Mouse (Mus musculus) midbrain, embryonic 14.5 days (tissue): ENCODE data around the gene 4930544D05Rik. TPM values are rescaled to one million over a fixed set of nuclear protein-coding genes. Genes with fewer than 3 reads are reported as not detected.

Experiments
- ATAC-seq: fragments of 200-750 bp; cut with Nextera tagmentation; 2 replicates; pipeline ENCODE4 v1.8.0; 2017; ENCODE audit warnings: moderate number of reproducible peaks, moderate library complexity; ENCODE audit not compliant: low FRiP score, low TSS enrichment
- DNase-seq: peaks from one replicate; pipeline ENCODE4 v3.0.0-alpha.2; 2015
- H3K27ac ChIP-seq: fragments of 300-500 bp; sonication (generic); replicated peaks from 2 replicates; pipeline ENCODE4 v1.5.1; 2014; ENCODE audit warnings: mild to moderate bottlenecking, low read depth, low read length, moderate library complexity
- H3K27me3 ChIP-seq: fragments of 300-500 bp; sonication (generic); 2 replicates; pipeline ENCODE4 v1.6.1; 2014; ENCODE audit warnings: low read length, control low read depth, mixed read lengths; ENCODE audit not compliant: control insufficient read depth, insufficient read depth
- H3K36me3 ChIP-seq: fragments of 300-500 bp; sonication (generic); 2 replicates; pipeline ENCODE4 v1.6.1; 2014; ENCODE audit warnings: low read length, control low read depth; ENCODE audit not compliant: control insufficient read depth, insufficient read depth
- H3K4me1 ChIP-seq: fragments of 300-500 bp; sonication (generic); 2 replicates; pipeline ENCODE4 v1.6.1; 2014; ENCODE audit warnings: mild to moderate bottlenecking, antibody characterized with exemption, low read length, control low read depth; ENCODE audit not compliant: control insufficient read depth, insufficient read depth
- H3K4me2 ChIP-seq: fragments of 300-500 bp; sonication (generic); 2 replicates; pipeline ENCODE4 v1.6.1; 2014; ENCODE audit warnings: mild to moderate bottlenecking, low read length, moderate library complexity
- H3K4me3 ChIP-seq: fragments of 300-500 bp; sonication (generic); replicated peaks from 2 replicates; pipeline ENCODE4 v1.5.1; 2014; ENCODE audit warnings: low read depth, low read length
- H3K9ac ChIP-seq: fragments of 300-500 bp; sonication (generic); replicated peaks from 2 replicates; pipeline ENCODE4 v1.6.1; 2014; ENCODE audit warnings: mild to moderate bottlenecking, low read length, moderate library complexity
- H3K9me3 ChIP-seq: fragments of 300-500 bp; sonication (generic); 2 replicates; pipeline ENCODE4 v1.6.1; 2016; ENCODE audit warnings: low read length, control low read depth, mixed read lengths; ENCODE audit not compliant: control insufficient read depth
- WGBS: fragments of 180-500 bp; shearing (Covaris S2); extraction: QIAGEN DNeasy Blood & Tissue Kit; methylation state at CpG from one replicate; pipeline ENCODE4 v1.1.7; 2014; 5-methylcytosine and 5-hydroxymethylcytosine counted together
- polyA plus RNA-seq: library from polyadenylated mRNA; unstranded; fragments of >200 nt; fragmentation: Nextera tagmentation; extraction: Ambion mirVana; gene quantifications from 2 replicates; pipeline ENCODE4 v1.2.1, GENCODE M21; 2014

Gene 4930544D05Rik
- polyA plus RNA-seq, 1 experiment from 2014 or later, result not detected

DNA sequence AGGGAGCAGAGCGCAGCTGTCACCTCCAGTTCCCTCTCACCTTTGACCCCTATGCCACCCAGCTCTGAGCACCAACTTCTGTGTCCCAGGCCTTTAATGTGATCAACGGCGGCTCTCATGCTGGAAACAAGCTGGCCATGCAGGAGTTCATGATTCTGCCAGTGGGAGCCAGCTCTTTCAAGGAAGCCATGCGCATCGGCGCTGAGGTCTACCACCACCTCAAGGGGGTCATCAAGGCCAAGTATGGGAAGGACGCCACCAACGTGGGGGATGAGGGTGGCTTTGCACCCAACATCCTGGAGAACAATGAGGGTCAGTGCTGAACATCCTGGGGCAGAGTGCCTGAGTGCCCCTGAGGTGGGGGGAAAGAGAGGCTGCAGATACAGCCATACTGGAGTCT lies 44.9 kb downstream of the 4930544D05Rik start:
- Histone ChIP-seq H3K27ac (no peak overlapping the region), H3K4me1 (peaks cover 9% of the 10 kb centered on the region), H3K9ac (no peak overlapping the region), H3K9me3 (no peaks in the 10 kb centered on the region), H3K27me3 (no peaks in the 10 kb centered on the region), H3K36me3 (peaks cover 43% of the 10 kb centered on the region), H3K4me2 (no peak overlapping the region), H3K4me3 (no peak overlapping the region)
- no peak for DNase-seq
- WGBS, result 92% methylated on average over 8 of the region's 8 CpGs
- ATAC-seq, result no peak

DNA sequence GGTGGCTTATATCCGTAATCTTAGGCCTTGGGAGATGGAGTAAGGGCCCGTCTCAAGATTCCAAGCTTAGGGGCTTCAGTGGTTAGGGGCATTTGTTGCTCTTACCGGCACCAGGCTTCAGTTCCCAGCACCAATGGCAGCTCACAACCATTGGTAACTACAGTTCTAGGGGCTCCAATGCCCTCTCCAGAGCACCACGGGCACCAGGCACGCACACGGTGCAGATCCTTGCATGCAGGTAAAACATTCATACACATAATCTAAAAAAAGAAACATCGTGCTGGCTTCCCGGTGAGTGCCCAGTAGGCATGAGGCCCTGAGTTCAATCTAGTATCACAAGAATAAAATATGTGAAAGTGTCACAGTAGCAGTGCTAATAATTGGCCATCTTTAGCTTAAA lies 47.5 kb downstream of the 4930544D05Rik start:
- WGBS, result 89% methylated on average over 8 of the region's 8 CpGs
- DNase-seq (no peak), ATAC-seq (no peak)
- Histone ChIP-seq H3K9ac (no peak overlapping the region), H3K36me3 (peaks cover 48% of the 10 kb centered on the region), H3K4me1 (peaks cover 5% of the 10 kb centered on the region), H3K4me3 (no peak overlapping the region), H3K9me3 (no peaks in the 10 kb centered on the region), H3K27me3 (no peaks in the 10 kb centered on the region), H3K4me2 (no peak overlapping the region), H3K27ac (no peak overlapping the region)

- WGBS, result 95% methylated on average over 6 of the region's 6 CpGs
- no peaks in the 10 kb centered on the region for H3K9me3 ChIP-seq
- H3K27me3 ChIP-seq, result no peaks in the 10 kb centered on the region
- H3K9ac ChIP-seq, result no peak overlapping the region
- DNase-seq, result no peak
- peaks cover 48% of the 10 kb centered on the region for H3K36me3 ChIP-seq
- no peak for ATAC-seq
- H3K4me3 ChIP-seq, result no peak overlapping the region
- H3K4me2 ChIP-seq, result no peak overlapping the region
- no peak overlapping the region for H3K27ac ChIP-seq
- peaks cover 6% of the 10 kb centered on the region for H3K4me1 ChIP-seq
These were observed 48.3 kb downstream of the 4930544D05Rik start for GRCm38 (mm10) chr11:70663957-70664356.

- WGBS, result 95% methylated on average over 9 of the region's 9 CpGs
- no peaks in the 10 kb centered on the region for H3K27me3 ChIP-seq
These were observed 49.1 kb downstream of the 4930544D05Rik start for GRCm38 (mm10) chr11:70664741-70665140.

More at GRCm38 (mm10) chr11:70664741-70665140, 49.1 kb downstream of the 4930544D05Rik start:
- no peak overlapping the region for H3K9ac ChIP-seq
- ATAC-seq (no peak), DNase-seq (no peak)
- no peak overlapping the region for H3K4me2 ChIP-seq
- peaks cover 48% of the 10 kb centered on the region for H3K36me3 ChIP-seq
- peaks cover 6% of the 10 kb centered on the region for H3K4me1 ChIP-seq
- H3K9me3 ChIP-seq, result no peaks in the 10 kb centered on the region
- no peak overlapping the region for H3K4me3 ChIP-seq
- no peak overlapping the region for H3K27ac ChIP-seq

Other genes with a start within 250 kb of the 4930544D05Rik start
- 28.2 and 34.0 TPM in 2 replicates for gene Pelp1, start 205.8 kb upstream of the 4930544D05Rik start, polyA plus RNA-seq
- 56.5 and 93.0 TPM in 2 replicates for gene Arrb2, start 183.2 kb upstream of the 4930544D05Rik start, polyA plus RNA-seq
- gene Med11, start 163.9 kb upstream of the 4930544D05Rik start, polyA plus RNA-seq, result 42.9 and 51.5 TPM in 2 replicates
- gene Zmynd15, start 156.4 kb upstream of the 4930544D05Rik start, polyA plus RNA-seq, result 0.24 and 0.61 TPM in 2 replicates
- 0.50 and 2.1 TPM in 2 replicates for gene Cxcl16, start 155.9 kb upstream of the 4930544D05Rik start, polyA plus RNA-seq
- gene Tm4sf5, start 110.6 kb upstream of the 4930544D05Rik start, polyA plus RNA-seq, result 4.7 and 5.3 TPM in 2 replicates
- not detected in 2 replicates for gene Vmo1, start 101.2 kb upstream of the 4930544D05Rik start, polyA plus RNA-seq
- 0.42 and 0.64 TPM in 2 replicates for gene Gltpd2, start 96.7 kb upstream of the 4930544D05Rik start, polyA plus RNA-seq
- 744 and 849 TPM in 2 replicates for gene Psmb6, start 90.5 kb upstream of the 4930544D05Rik start, polyA plus RNA-seq
- gene Gm40193, start 82.9 kb upstream of the 4930544D05Rik start, polyA plus RNA-seq, result not detected in 2 replicates
- gene Pld2, start 75.8 kb upstream of the 4930544D05Rik start, polyA plus RNA-seq, result 8.5 and 9.2 TPM in 2 replicates
- gene Mink1, start 53.0 kb upstream of the 4930544D05Rik start, polyA plus RNA-seq, result 18.5 and 20.4 TPM in 2 replicates
- not detected in 2 replicates for gene Chrne, start 3.4 kb downstream of the 4930544D05Rik start, polyA plus RNA-seq
- 0.37 and 0.38 TPM in 2 replicates for gene Gp1ba, start 23.3 kb downstream of the 4930544D05Rik start, polyA plus RNA-seq
- 95.9 and 104 TPM in 2 replicates for gene Rnf167, start 31.4 kb downstream of the 4930544D05Rik start, polyA plus RNA-seq
- 158 and 171 TPM in 2 replicates for gene Slc25a11, start 31.6 kb downstream of the 4930544D05Rik start, polyA plus RNA-seq
- gene Pfn1, start 38.8 kb downstream of the 4930544D05Rik start, polyA plus RNA-seq, result 661 and 672 TPM in 2 replicates
- gene Eno3, start 41.4 kb downstream of the 4930544D05Rik start, polyA plus RNA-seq, result 8.5 and 8.7 TPM in 2 replicates
- 101 and 132 TPM in 2 replicates for gene Spag7, start 53.6 kb downstream of the 4930544D05Rik start, polyA plus RNA-seq
- gene Camta2, start 72.3 kb downstream of the 4930544D05Rik start, polyA plus RNA-seq, result 19.4 and 21.0 TPM in 2 replicates
- gene Inca1, start 84.3 kb downstream of the 4930544D05Rik start, polyA plus RNA-seq, result 0.95 and 1.6 TPM in 2 replicates
- 4.0 and 6.6 TPM in 2 replicates for gene Kif1c, start 84.7 kb downstream of the 4930544D05Rik start, polyA plus RNA-seq
- gene Zfp3, start 148.4 kb downstream of the 4930544D05Rik start, polyA plus RNA-seq, result 14.8 and 16.8 TPM in 2 replicates
- 0.39 TPM in 1 of 2 replicates, not detected in the other for gene Scimp, start 196.7 kb downstream of the 4930544D05Rik start, polyA plus RNA-seq
- gene Rabep1, start 228.9 kb downstream of the 4930544D05Rik start, polyA plus RNA-seq, result 69.9 and 77.0 TPM in 2 replicates